Mouse (Mus musculus): ENCODE measurements around the gene Scn4a.
A peak's percentile ranks its signal among the peaks of the same experiment; 100 is the strongest.
"Not testable (repeated sequence)": the region's sequence is repeated elsewhere in the genome, so short reads cannot be mapped to it uniquely, and the experiment has no call there.

The Scn4a gene

DNA sequence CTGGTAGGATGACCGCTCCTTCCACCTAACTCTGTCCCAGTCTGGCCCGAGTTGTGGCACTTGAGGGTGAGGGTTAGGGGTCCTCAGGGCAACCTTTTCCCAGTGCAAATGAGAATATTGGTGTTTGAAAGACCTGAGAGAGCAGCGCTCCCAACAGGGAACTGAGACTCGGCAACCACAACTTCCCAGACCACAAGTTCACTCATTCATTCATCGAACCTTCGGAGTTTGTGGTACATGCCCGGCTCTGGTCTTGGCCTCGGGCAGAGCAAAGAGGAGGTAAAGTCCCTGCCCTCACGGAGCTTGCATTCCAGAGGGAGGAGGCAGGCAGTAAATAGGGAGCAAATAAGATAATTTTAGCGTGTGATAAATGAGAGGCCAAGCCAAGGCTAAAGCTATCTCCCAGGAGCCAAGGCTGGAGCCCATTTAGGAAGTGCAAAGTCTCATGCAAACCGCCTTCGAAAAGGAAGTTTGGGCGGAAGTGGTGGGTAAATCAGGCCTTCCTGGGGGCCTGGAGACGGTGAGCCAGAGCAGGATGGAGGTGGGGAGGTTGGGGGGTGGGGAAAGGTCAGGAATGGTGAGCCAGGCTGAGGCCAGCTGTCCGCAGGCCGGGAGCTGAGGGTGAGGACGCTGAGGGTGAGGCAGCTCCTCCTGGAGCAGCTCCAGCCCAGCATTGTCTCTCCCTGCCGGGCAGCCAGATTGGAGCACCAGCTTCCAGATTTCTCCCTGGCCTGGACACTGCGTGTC is 2.5 kb upstream of the Scn4a start:
- DNase-seq: no peak

DNA sequence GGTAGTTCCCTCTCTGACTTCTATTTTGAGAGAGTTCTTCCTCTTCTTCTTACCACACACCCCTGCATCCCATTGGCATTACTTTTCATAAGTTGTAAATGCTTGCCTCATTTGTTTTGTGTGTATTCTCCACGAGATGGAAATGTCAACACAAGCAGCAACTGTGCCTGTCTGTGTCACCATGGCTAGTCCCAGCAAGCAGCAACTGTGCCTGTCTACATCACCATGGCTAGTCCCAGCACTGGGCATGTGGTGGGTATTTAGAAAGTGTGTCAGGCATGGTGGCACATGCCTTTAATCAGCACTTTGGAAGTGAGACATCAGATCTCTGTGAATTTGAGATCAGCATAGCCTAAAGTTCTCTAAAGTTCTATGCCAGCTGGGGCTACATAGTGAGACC is 1.1 kb upstream of the Scn4a start:
- DNase-seq: no peak

DNA sequence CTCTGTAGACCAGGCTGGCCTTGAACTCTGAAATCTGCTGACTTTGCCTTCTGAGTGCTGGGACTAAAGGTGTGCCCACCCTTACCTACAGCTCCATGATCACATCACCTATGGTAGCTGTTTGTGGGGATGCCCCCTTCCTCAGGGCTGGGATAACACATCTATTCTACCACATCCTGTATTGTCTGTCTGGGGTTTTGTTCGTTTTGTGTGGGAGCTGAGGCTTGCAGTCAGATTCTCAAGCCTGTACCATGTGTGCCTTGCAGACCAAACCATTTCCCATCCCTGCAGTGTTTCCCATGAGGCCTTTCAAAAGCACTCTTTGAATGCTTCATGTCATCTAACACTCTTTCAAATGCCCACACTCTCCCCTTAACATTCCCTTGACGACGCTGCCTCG is 1.1 kb downstream of the Scn4a start:
- no peak for DNase-seq

DNA sequence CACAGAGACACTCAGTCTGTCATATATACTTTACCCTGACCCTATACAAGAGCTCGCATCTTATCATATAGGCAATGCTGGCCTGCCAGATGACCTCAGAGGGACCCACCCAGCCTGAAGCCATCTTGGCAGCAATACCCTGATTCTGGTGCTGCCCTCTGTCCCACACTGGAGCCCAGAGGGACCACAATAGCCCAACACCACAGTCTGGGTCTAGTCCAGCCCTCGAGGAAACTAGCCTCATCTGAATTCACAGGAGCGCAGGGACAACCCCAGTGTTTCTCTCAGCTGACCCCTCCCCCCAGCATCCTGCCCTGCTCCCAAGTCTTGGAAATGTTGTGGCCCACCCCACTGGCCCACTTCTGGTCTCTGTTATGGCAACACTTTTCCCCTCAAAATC is 1.8 kb downstream of the Scn4a start:
- no peak for DNase-seq

DNA sequence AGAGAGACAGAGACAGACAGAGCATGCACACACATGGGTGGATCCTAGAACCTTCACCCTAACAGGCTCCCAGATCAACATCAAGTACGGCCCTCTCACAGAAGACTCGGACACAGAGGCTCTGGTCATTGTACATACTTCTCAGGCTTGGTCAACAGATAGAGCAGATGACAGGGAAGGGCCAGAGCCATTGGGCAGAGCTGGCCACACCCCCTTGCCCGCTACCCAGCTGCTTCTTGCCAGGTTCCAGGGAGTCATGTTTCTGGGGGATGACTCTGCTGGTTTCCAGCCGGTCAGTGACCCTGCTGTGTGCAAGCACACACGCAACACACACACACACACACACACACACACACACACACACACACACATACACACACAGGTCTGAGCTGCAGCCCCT is 2.2 kb downstream of the Scn4a start:
- DNase-seq: peak; percentile 39 to 53

DNA sequence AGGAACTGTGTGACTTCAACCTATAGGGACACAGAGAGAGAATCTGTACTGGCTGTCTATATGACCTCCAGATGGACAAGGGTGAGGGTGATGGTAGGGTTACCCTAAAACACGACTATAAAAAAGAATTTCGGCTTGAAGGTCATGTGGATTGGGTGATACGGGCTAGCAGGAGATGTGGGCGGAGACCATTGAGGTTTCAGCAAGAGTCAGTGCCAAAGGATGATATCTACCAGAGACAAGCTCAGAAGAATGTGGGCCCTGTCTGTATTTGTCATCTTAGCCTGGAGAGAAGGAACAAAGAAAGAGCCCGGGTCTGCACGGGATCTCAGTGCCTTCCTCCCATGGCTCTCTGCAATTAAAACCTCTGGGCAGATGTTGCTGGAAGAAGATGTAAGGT is 3.3 kb downstream of the Scn4a start:
- DNase-seq: no peak

DNA sequence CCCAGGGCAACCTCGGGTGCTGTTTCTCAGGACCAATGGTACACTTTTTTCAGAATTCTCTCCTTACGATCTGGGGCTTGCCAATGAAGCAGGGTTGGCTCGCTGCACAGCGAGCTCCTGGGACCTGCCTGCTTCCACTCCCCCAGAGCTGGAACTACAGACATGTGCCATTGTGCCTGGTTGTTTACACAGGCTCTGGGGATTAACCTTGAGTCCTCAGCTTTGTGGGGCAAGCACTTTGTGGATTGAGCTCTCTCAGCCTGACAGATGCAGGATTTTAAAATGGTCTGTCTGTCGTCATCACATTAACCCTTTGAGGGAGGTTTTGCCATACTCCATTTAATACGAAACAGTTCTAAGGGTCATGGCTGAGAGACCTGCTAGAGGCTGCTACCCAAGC is 8.2 kb downstream of the Scn4a start:
- no peak for DNase-seq

DNA sequence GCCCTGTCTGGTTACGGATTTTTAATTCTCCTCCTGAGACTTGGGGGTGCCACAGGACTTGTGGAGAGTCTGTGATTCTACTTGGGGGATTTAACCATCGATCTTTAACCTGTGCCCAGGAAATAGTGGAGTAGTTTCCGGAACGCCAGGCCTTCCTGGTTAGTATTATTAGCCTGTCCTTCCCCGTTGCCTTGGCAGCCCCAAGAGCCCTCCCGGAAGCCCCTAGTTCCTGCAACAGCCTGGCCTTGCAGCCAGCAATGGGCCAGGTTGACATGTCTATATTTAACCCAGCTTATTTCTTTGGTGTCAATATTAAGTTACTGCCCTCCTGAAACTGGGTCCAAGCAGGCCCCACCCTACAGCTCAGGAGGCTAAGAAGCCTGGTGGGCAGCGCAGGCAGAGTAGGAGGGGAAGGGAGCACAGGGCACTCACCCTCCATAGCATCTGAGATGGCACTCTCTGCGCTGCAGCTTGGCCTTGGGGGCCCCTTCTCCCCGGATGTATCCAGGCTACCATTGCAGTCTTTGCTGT is 12.0 kb downstream of the Scn4a start:
- DNase-seq: no peak

DNA sequence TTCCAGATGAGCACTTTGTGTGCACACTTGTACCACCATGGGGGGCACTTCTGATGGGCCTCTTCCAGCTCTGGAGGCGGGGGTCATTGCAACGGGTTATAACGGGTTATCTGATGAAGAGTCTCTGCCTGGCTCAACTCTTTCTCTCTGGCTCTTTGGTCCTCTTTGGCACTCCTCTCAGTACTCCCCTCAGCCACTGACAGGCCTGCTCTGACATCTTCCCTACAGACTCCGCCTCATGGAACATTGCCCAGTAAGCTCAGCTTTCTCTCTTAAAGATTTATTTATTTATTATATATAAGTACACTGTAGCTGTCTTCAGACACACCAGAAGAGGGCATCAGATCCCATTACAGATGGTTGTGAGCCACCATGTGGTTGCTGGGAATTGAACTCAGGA is 13.8 kb downstream of the Scn4a start:
- DNase-seq: not testable (repeated sequence)

DNA sequence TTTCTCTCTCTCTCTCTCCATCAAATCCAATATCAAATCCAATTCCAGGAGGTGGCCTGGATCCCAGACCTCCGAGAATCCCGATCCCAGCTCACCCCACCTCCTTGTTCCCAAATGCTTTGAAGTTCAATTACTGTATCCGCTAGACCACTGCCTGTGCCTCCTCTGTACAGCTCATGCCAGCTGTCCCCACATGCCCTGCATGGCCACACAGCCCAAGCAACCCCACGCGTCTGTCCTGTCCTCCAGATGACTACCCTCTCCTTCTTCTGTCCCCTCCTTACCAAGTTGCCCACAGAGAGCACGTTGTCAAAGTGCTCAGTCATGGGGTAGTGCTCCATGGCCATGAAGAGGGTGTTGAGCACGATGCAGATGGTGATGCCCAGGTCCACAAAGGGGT is 14.2 kb downstream of the Scn4a start:
- DNase-seq: no peak

DNA sequence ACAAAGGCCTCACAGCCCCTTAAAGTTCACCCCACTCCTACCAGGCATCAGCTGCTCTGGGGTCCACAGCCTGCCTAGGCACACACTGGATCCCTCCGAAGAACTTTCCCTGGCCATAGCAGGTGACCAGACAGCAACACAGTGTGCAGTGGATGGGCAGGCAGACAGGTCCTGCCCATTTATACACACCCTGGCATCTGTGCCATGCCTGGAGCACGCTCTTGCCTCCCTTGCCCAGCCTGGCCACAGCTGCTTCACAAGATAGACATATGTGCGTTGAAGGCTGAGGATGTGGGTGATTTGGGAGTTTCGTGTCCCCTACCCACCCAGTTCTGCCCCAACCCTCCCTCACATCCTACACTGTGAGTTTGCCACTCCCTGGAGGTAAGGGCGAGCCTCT is 15.1 kb downstream of the Scn4a start:
- DNase-seq: no peak

DNA sequence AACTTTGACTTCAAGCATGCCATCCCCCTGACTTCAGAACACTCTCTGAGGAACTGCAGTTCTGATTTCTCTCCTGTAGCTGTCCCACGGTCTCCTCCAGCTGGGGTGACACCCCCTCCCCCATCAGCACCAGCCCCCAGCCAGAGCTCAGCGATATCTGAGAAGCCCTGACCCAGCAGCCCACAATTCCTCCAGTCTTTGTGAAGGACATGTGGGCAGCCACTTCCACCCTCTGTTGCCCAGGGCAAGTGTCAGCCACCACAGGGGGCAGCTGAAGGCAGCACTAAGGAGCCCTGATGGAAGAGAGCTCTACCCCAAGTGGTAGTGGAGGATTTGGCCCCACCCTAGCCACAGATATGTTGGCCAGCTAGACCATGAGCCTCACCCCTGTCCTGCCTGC is 19.0 kb downstream of the Scn4a start:
- no peak for DNase-seq

DNA sequence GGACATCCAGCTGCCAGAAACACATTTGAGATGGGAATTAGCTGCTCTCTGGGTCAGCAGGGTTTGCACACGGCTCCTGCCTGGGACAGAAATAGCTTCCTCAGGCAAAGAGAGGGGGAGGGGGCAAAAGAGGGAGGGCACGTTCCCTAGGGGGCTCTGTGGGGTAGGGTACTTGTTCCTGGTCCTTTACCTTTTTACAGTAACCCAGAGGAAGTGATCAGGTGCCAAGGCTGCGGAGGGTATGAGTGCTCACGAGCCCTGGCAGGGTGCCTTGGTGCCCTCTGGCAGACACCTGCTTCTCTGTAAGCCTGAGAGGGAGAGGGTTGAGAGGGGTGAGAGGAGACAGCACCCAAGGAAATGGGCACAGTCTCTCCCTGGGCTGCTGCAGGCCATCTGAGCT is 20.6 kb downstream of the Scn4a start:
- no peak for DNase-seq

DNA sequence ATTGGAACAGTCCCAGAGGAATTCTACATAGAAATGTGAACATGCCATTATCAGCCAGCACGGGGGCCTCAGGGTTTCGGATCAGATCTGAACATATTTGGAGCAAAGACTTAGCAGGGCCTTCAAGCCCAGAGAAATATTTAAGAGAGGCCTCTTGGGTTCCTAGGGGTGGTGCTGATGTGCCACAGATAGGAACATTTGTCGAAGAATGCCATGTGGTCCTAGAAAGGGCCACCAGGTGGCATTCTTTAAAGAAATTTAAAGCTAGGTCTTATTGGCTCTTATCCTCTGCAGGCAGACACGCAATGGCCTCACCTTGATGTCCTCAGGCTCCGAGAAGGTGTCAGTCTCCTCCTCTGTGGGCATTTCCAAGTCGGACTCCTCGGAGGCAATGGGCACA is 23.4 kb downstream of the Scn4a start:
- peak; percentile 68 to 69 for DNase-seq

DNA sequence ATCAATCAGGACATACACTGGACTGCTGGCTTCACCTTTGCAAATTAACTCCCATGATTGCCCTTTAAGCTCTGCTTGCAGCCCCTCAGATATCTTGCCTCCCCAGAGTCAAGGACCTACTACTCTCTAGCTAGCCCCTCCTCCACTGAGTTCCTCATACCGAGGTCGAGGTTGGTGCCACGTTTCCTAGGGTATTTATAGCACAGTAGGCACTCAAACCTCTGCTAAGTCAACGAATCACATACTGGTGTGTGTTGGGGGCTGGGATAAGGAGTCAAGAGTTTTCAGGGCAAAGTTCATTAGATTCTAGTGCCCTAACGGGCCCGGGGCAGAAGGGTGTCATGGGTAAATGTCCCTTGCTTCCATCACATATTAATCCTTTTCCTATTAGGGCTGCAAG is 24.0 kb downstream of the Scn4a start:
- DNase-seq: no peak

DNA sequence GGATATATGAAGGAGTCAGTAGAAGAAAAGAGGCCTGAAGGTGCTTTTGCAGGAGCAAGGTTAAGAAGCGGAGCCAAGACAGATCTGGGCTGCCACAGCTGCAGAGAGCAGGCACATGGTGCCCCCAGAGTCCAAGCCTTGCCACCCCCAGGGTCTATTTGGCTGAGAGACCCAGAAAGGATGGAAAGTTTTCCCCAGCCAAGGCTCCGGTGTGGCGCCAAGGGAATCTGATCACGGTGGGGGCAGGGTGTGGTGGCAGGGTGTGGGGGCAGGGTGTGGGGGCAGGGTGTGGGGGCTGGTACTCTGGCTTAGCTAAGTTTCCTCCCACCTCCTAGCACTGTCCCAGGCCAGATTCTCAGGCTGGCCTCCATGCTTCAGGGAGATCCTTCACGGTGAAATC is 24.6 kb downstream of the Scn4a start:
- DNase-seq: peak in 1 of 2 experiments; percentile 36

DNA sequence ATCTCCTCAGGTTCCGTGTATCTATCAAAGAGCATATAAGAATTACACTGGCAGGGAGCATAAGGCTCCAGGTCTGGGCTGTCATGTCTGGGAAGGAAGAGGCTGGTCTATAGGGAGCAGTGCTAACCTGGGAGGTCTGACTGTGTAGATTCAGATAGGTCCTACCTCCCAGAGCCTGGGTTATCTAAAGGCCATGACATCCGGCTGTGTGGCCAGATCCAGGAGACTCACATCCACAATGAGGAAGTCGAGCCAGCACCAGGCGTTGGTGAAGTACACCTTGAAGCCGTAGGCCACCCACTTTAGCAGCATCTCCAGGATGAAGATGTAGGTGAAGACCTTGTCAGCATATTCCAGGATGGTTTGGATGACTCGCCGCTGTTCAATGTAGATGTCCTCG is 26.6 kb downstream of the Scn4a start:
- no peak for DNase-seq

DNA sequence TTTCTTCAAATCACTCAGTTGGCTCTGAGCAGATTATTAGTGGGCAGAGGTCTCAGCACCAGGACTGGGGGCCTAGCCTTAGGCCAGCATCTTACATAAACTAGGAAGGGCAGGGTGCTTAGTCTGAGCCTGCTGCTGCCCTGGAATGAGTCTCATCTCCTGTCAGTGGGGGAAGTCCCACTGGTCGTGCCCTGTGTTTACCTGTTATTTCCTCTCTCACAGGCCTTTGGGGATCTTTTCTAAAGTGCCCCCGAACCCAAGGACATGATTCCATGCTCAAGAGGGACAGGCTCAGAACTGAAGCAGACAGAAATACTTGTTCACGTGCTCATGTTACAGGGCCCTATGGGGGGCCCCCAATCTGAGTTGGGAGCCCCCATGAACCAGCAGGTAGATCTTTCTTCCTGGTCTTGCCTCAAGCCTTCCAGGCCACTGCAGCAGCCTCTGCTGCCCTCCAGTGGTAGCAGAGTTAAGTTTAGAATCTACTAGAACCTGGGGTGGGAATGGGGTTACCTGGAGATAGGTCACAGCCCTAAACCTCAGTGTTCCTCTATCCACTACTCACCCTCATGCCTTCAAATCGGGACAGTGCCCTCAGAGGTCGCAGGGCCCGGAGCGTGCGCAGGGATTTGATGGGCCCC is 27.4 kb downstream of the Scn4a start:
- peak; percentile 83 to 88 for DNase-seq

DNA sequence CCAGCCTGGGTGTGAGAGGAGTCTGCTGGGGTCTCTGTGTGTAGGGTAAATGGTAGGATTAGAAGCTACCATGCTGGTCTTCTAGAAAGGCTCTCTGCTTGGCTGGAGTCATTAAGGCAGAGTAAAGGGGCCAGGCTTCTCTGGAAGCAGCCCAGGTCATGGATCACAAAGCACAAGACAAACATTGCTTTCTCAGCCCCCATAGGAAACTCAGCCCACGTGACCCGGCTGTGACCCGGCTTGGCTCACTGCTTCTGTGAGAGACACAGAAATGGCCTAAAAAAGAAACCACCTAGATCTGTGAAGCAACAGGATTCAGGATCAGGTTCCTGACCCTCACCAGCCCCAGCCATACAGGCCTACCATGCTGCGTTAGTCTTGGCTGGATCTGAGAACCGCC is 28.2 kb downstream of the Scn4a start:
- DNase-seq: peak; percentile 79 to 86

DNA sequence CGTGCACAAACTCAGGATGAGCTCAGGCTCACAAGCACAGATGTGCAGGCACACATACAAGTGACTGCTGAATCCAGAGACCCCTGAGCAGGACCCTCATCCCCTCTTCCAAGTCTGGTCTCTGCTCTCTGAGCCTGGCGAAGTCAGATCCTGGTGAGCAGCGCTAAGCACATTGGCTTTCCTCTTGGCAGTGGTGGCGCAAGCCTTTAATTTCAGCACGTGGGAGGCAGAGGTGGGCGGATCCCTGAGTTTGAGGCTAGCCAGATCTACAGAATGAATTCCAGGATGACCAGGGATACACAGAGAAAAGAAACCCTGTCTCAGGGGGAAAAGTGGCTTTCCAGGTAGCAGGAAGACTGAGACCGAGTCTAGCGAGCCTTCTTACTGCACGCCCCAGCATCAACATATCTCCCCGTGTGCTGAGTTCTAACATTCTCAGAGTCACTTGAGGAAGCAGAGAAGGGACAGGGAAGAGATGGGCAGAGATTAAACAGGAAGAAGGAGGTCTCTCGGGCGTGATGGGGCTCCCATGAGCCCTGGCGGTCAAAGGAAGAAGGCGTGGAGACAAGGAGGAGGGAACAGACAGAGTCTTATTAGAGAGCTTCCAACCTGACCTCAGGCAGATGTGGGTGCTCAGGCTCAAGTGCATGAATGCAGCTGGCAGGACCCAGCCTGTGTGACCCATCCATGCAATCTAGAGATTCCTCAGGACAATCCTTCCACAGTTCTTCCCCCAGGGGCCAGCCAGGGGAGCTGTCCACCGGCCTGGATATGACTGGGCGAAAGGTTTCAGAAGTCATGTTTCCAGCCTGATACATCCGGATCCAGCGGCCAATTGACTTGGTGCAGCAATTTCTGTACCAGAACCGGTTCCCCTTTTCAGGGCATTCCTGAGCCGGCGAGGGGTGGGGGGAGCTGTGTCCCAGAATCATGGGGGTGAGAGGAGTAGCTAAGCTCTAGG is 34.4 kb downstream of the Scn4a start:
- peak; percentile 27 to 50 for DNase-seq

DNA sequence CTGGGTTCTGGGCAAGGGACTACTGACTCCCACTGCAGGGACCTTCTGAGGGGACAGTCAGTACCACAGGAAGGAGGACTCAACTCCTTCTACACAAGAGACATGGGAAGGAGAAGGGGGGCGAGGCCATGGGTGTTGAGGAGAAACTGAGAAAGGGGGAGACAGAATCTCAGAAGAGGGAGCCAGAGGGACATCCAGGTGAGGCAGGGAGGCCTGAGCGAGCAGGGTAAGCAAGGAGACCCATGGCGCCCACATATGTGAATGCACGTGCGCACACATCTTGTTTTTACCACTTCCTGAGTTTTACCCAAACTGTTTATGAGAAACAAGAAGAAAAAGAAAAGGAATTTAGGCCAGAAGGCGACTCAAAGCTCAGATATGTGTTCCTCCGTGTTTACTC is 35.3 kb downstream of the Scn4a start:
- no peak for DNase-seq

DNA sequence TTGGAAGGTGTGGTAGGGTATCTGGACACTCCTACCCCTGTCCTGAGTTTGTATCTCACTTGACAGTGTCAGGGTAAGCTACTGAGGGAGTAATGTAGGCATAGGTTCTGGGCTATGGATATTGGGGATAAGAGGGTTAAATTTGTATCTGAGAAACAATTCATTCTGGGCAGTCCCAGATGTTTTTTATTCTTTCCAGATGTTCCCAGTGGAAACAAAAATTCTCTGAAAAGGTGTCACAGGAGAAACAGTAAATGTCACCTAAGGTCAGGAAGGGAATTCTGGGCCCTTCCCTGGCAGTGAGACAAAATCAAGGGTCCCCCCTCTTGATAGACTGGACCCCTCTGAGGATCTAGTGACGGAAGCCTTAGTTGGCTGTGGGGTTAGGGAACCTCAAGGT is 36.7 kb downstream of the Scn4a start:
- DNase-seq: no peak

DNA sequence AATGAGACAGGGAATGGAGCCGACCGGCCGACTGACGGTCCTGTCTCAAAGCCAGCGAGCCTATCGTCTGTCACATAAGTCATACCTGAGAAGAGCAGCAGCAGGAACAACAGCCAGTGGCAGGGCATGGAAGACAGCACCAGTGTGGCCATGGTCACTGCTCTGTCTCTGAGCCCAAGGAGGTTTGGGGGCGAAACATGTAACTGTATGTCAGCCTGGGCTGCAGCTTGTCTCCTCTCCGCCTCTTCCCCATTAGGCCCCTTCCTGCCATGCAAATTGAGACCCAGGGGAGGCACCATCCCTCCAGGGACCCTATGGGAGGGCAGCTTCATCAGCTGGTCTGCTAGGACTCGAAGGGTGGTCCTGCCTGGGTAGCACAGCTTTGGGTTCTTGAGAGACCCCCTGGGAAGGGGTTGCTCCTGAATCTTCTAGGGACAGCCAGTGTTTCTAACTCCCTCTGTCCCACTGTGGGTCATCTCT is 38.7 kb downstream of the Scn4a start, which contains the start of gene Cd79b:
Gene Cd79b, minus strand, starts transcription at position 430 of the 480 bp plus-strand sequence.
- no peak for DNase-seq

Data from kidney, postnatal 4 days (tissue).